Mouse (Mus musculus): ENCODE data around the gene Aicda. TPM values are rescaled to one million over a fixed set of nuclear protein-coding genes. Genes with fewer than 3 reads are reported as not detected.

The Aicda gene
- total and polyA plus RNA-seq, 3 experiments = 0.03 TPM; not detected in 2

GRCm38 (mm10) chr6:122609377-122609728 is 55.8 kb downstream of the Aicda start:
- H3K27ac ChIP-seq (ENCODE audit: control insufficient read depth, low read depth, low read length) = peak overlapping the region; percentile 86
- H3K36me3 ChIP-seq (ENCODE audit: control insufficient read depth in 1 of 2, insufficient read depth in 2 of 2, low read length in 2 of 2) = peaks cover 0 to 15% of the 10 kb centered on the region in 2 experiments; a peak in 3 of 4 replicates
- H3K27me3 ChIP-seq (ENCODE audit: control insufficient read depth in 1 of 2, insufficient read depth in 2 of 2, low read length in 2 of 2) = no peaks in the 10 kb centered on the region
- peaks cover 7 to 17% of the 10 kb centered on the region in 2 experiments for H3K4me1 ChIP-seq (ENCODE audit: control insufficient read depth in 1 of 2, insufficient read depth in 2 of 2, low read length in 2 of 2)
- peak overlapping the region; percentile 78 for H3K9ac ChIP-seq (ENCODE audit: control insufficient read depth, low read depth, low read length, poor library complexity, severe bottlenecking)
- H3K9me3 ChIP-seq (replicated peaks; ENCODE audit: insufficient read depth, low read length) = no peaks in the 10 kb centered on the region
- DNase-seq (ENCODE audit: low read depth, low spot score) = peak; percentile 80
- H3K4me3 ChIP-seq (ENCODE audit: control insufficient read depth in 1 of 2, insufficient read depth in 1 of 2, low read depth in 2 of 2, low read length in 2 of 2) = peak overlapping the region; percentile 66 to 76
- peaks cover 24% of the 10 kb centered on the region for H3K79me2 ChIP-seq (ENCODE audit: control insufficient read depth, insufficient read depth, low read length, poor library complexity)
- TF ChIP-seq RAD21 (IDR thresholded peaks at IDR 0.05; ENCODE audit: low read depth, low read length) (no peak), ZC3H11A (IDR thresholded peaks at IDR 0.05; ENCODE audit: low read depth, low read length) (no peak), ZNF384 (IDR thresholded peaks at IDR 0.05; ENCODE audit: low read depth, low read length) (no peak), CHD2 (IDR thresholded peaks at IDR 0.05; ENCODE audit: low read length) (no peak), NELFE (IDR thresholded peaks at IDR 0.05; ENCODE audit: low read depth, low read length) (peak; percentile 49), TCF12 (IDR thresholded peaks at IDR 0.05; ENCODE audit: low read depth, low read length) (no peak; the same call in 1 of the 2 replicates), ETS1 (IDR thresholded peaks at IDR 0.05; ENCODE audit: low read depth, low read length) (no peak; the same call in 1 of the 2 replicates), ZMIZ1 (IDR thresholded peaks at IDR 0.05; ENCODE audit: low read depth, low read length) (no peak; the same call in 1 of the 2 replicates), MAFK (IDR thresholded peaks at IDR 0.05; ENCODE audit: borderline replicate concordance, low read depth, low read length) (no peak), HCFC1 (IDR thresholded peaks at IDR 0.05; ENCODE audit: low read depth, low read length) (0 out of 2 replicates have a peak, but pooled peaks have one; percentile 9), UBTF (IDR thresholded peaks at IDR 0.05; ENCODE audit: borderline replicate concordance, insufficient read depth, low read depth, low read length) (no peak), EP300 (IDR thresholded peaks at IDR 0.05; ENCODE audit: low read depth in 1 of 2, low read length in 2 of 2) (peak in 1 of 2 experiments; percentile 21; a peak in 1 of 4 replicates), MAX (IDR thresholded peaks at IDR 0.05; ENCODE audit: low read length) (peak; percentile 98), MYC (IDR thresholded peaks at IDR 0.05; ENCODE audit: low read depth, low read length) (peak; percentile 98), TBP (IDR thresholded peaks at IDR 0.05; ENCODE audit: low read depth, low read length) (peak; percentile 62; the same call in 1 of the 2 replicates), POLR2A (IDR thresholded peaks at IDR 0.05; ENCODE audit: control insufficient read depth in 1 of 2, insufficient read depth in 1 of 2, low read depth in 1 of 2, low read length in 2 of 2, poor library complexity in 1 of 2) (peak; percentile 22 to 65; a peak in 1 of 4 replicates), JUND (IDR thresholded peaks at IDR 0.05; ENCODE audit: low read depth, low read length) (no peak), POLR2AphosphoS5 (IDR thresholded peaks at IDR 0.05; ENCODE audit: borderline replicate concordance, low read depth, low read length) (no peak), CHD1 (IDR thresholded peaks at IDR 0.05; ENCODE audit: low read depth, low read length) (no peak), SMC3 (IDR thresholded peaks at IDR 0.05; ENCODE audit: low read depth, low read length) (no peak), RCOR1 (IDR thresholded peaks at IDR 0.05; ENCODE audit: low read depth, low read length) (no peak), USF2 (IDR thresholded peaks at IDR 0.05; ENCODE audit: borderline replicate concordance in 1 of 2, insufficient read depth in 1 of 2, low read depth in 1 of 2, low read length in 2 of 2) (no peak), GATA1 (IDR thresholded peaks at IDR 0.05; ENCODE audit: low read depth, low read length) (peak; percentile 58), BHLHE40 (IDR thresholded peaks at IDR 0.05; ENCODE audit: borderline replicate concordance, low read depth, low read length) (peak; percentile 86; the same call in 1 of the 2 replicates), NRF1 (IDR thresholded peaks at IDR 0.05; ENCODE audit: insufficient read depth, low read depth, low read length, poor library complexity, severe bottlenecking) (no peak), MXI1 (IDR thresholded peaks at IDR 0.05; ENCODE audit: low read depth, low read length) (peak; percentile 77), USF1 (IDR thresholded peaks at IDR 0.05; ENCODE audit: low read depth, low read length) (peak; percentile 83), MYB (IDR thresholded peaks at IDR 0.05; ENCODE audit: low read depth, low read length) (no peak), SIN3A (IDR thresholded peaks at IDR 0.05; ENCODE audit: low read length) (peak; percentile 68), TAL1 (IDR thresholded peaks at IDR 0.05; ENCODE audit: low read length) (no peak), E2F4 (IDR thresholded peaks at IDR 0.05; ENCODE audit: borderline replicate concordance, low read depth, low read length) (no peak; the same call in 1 of the 2 replicates), GABPA (IDR thresholded peaks at IDR 0.05; ENCODE audit: low read depth, low read length) (no peak), MEF2A (IDR thresholded peaks at IDR 0.05; ENCODE audit: extremely low read depth, insufficient replicate concordance, low read depth, low read length, poor library complexity, severe bottlenecking) (no peak), ELF1 (IDR thresholded peaks at IDR 0.05; ENCODE audit: low read depth, low read length) (no peak), KAT2A (conservative IDR thresholded peaks at IDR 0.05; ENCODE audit: low read depth, low read length) (no peak), POLR2AphosphoS2 (IDR thresholded peaks at IDR 0.05; ENCODE audit: low read length) (no peak), CTCF (IDR thresholded peaks at IDR 0.05 in 2 of 3, conservative IDR thresholded peaks at IDR 0.05 in 1 of 3; ENCODE audit: control insufficient read depth in 1 of 3, insufficient read depth in 1 of 3, low read depth in 2 of 3, low read length in 3 of 3, poor library complexity in 1 of 3, severe bottlenecking in 1 of 3) (no peak), ZKSCAN1 (IDR thresholded peaks at IDR 0.05; ENCODE audit: low read depth, low read length) (no peak)
